Mouse (Mus musculus): ENCODE measurements at regions not wholly inside any gene's neighbourhood (a gene's known extent, or its start where the extent isn't known, plus 50 kb on each side); places are given as distances from the start of the nearest gene placed in this dataset.
A peak's percentile ranks its signal among the peaks of the same experiment; 100 is the strongest.

GRCm38 (mm10) chr5:47336511-47336910 is 646.4 kb upstream of the Slit2 start:
- DNase-seq: no peak

GRCm38 (mm10) chr5:47339807-47340206 is 643.1 kb upstream of the Slit2 start:
- no peak for DNase-seq

- no peak for DNase-seq
Observed at GRCm38 (mm10) chr5:47370184-47370583, 612.8 kb upstream of the Slit2 start.

- DNase-seq: no peak
Observed at GRCm38 (mm10) chr5:47385930-47386329, 597.0 kb upstream of the Slit2 start.

- no peak for DNase-seq
Observed at GRCm38 (mm10) chr5:47386750-47387149, 596.2 kb upstream of the Slit2 start.

GRCm38 (mm10) chr5:47390735-47391134 is 592.2 kb upstream of the Slit2 start:
- DNase-seq: no peak

GRCm38 (mm10) chr5:47396874-47397273 is 586.1 kb upstream of the Slit2 start:
- no peak for DNase-seq

GRCm38 (mm10) chr5:47421916-47422315 is 561.0 kb upstream of the Slit2 start:
- DNase-seq: no peak

- DNase-seq: no peak
Observed at GRCm38 (mm10) chr5:47426040-47426439, 556.9 kb upstream of the Slit2 start.

GRCm38 (mm10) chr5:47426467-47426866 is 556.5 kb upstream of the Slit2 start:
- no peak for DNase-seq

GRCm38 (mm10) chr5:47429217-47430172 is 553.4 kb upstream of the Slit2 start:
- DNase-seq: no peak

GRCm38 (mm10) chr5:47431599-47432328 is 551.2 kb upstream of the Slit2 start:
- DNase-seq: peak; percentile 4

- no peak for DNase-seq
Observed at GRCm38 (mm10) chr5:47436455-47436854, 546.5 kb upstream of the Slit2 start.

GRCm38 (mm10) chr5:47446305-47447028 is 536.5 kb upstream of the Slit2 start:
- DNase-seq: no peak

- no peak for DNase-seq
Observed at GRCm38 (mm10) chr5:47464848-47465247, 518.1 kb upstream of the Slit2 start.

GRCm38 (mm10) chr5:47469394-47469793 is 513.5 kb upstream of the Slit2 start:
- no peak for DNase-seq

- no peak for DNase-seq
Observed at GRCm38 (mm10) chr5:47472027-47472825, 510.7 kb upstream of the Slit2 start.

- no peak for DNase-seq
Observed at GRCm38 (mm10) chr5:47479908-47480307, 503.0 kb upstream of the Slit2 start.

- no peak for DNase-seq
Observed at GRCm38 (mm10) chr5:47496218-47496617, 486.7 kb upstream of the Slit2 start.

- no peak for DNase-seq
Observed at GRCm38 (mm10) chr5:47502764-47503416, 480.0 kb upstream of the Slit2 start.

- no peak for DNase-seq
Observed at GRCm38 (mm10) chr5:47508689-47509301, 474.1 kb upstream of the Slit2 start.

Data from liver (tissue).